Mouse (Mus musculus) adrenal gland, adult 10 weeks (tissue): ENCODE data around the gene Bpifb2. TPM values are rescaled to one million over a fixed set of nuclear protein-coding genes. Genes with fewer than 3 reads are reported as not detected.

Experiments used
- polyA plus RNA-seq: library from polyadenylated mRNA; stranded (reverse); fragments of 350-450 nt; fragmentation: Illumina TruSeq; extraction: RNeasy Lipid Tissue Mini Kit (QIAGEN cat#74804); gene quantifications from one replicate; pipeline ENCODE4 v1.2.3, GENCODE M21; 2014; ENCODE audit warnings: low read depth, low replicate concordance

Bpifb2 gene
- polyA plus RNA-seq, result not detected

GRCm38 (mm10) chr2:153874745-153875144 lies at the start of gene Bpifb2:
TSS of gene Bpifb2 (plus strand) at chr2:153875045.

GRCm38 (mm10) chr2:153870984-153871383 lies 3.9 kb upstream of the Bpifb2 start, which contains the start of gene Sun5:
TSS of gene Sun5 (minus strand) at chr2:153871084.

DNA sequence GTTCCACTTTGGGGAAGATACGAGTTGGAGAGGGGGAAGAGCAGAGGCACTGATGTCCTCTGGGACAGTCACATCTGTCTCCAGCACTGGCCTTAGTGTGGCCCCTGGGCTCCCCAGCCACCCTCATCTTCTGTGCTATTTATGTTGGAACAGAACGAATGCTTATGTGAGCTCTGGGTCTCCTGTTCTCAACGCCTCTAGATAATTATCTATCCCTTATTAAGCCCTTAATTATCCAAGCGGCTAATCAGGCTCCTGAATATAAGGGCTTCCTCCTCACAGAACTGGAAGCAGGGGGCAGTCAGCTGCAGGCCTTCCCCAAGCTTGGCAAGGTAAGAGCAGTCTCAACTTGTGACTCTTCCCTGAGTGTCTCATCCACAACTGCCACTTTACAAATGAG lies 25.2 kb downstream of the Bpifb2 start, which contains the start of gene Bpifb6:
TSS of gene Bpifb6 (plus strand) at position 301 of the 400 bp plus-strand sequence.

DNA sequence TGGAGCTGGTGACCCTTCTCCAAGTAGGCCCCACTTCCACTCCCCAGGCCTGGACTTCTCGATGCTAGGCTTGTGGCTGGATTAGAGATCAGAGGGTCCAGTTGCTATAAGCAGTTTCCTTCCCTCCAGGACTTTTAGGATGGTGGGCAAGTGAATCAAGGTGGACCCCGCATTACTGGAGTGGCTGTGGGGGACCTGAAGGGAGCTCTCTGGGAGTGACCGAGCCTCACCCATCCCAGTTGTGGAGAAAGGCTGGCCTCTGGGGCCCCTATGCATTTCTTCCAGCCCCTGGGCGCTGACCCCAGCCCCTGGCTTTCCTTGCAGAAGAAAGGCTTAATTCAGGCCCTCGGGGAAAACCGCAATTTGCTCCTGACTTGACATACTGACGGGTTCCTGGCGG lies 43.1 kb downstream of the Bpifb2 start, which contains the start of gene Bpifb3:
TSS of gene Bpifb3 (plus strand) at position 301 of the 400 bp plus-strand sequence.

GRCm38 (mm10) chr2:153937843-153938242 lies 63.0 kb downstream of the Bpifb2 start, which contains the start of gene Bpifb4:
TSS of gene Bpifb4 (plus strand) at chr2:153938212.

Other genes with a start within 250 kb of the Bpifb2 start
- 17.3 TPM for gene Commd7, start 242.3 kb upstream of the Bpifb2 start, polyA plus RNA-seq
- gene Dnmt3b, start 225.6 kb upstream of the Bpifb2 start, polyA plus RNA-seq, result 0.64 TPM
- not detected for gene Dnmt3c, start 178.4 kb upstream of the Bpifb2 start, polyA plus RNA-seq
- 334 TPM for gene Mapre1, start 133.8 kb upstream of the Bpifb2 start, polyA plus RNA-seq
- gene Efcab8, start 95.1 kb upstream of the Bpifb2 start, polyA plus RNA-seq, result 0.35 TPM
- not detected for gene Sun5, start 4.0 kb upstream of the Bpifb2 start, polyA plus RNA-seq
- not detected for gene Bpifb6, start 25.3 kb downstream of the Bpifb2 start, polyA plus RNA-seq
- not detected for gene Bpifb3, start 43.2 kb downstream of the Bpifb2 start, polyA plus RNA-seq
- not detected for gene Bpifb4, start 63.2 kb downstream of the Bpifb2 start, polyA plus RNA-seq
- gene Bpifa6, start 99.9 kb downstream of the Bpifb2 start, polyA plus RNA-seq, result not detected
- gene Bpifa2, start 133.2 kb downstream of the Bpifb2 start, polyA plus RNA-seq, result 3.1 TPM